Mouse (Mus musculus) MEL-GATA-1-ER (cell line): ENCODE data around the gene Pgrmc2.

Experiments
- DNase-seq: peaks from one replicate; pipeline ENCODE4 v3.0.0-alpha.2; 2012; ENCODE audit warnings: low read depth; ENCODE audit errors: extremely low read depth

Pgrmc2 gene

DNA sequence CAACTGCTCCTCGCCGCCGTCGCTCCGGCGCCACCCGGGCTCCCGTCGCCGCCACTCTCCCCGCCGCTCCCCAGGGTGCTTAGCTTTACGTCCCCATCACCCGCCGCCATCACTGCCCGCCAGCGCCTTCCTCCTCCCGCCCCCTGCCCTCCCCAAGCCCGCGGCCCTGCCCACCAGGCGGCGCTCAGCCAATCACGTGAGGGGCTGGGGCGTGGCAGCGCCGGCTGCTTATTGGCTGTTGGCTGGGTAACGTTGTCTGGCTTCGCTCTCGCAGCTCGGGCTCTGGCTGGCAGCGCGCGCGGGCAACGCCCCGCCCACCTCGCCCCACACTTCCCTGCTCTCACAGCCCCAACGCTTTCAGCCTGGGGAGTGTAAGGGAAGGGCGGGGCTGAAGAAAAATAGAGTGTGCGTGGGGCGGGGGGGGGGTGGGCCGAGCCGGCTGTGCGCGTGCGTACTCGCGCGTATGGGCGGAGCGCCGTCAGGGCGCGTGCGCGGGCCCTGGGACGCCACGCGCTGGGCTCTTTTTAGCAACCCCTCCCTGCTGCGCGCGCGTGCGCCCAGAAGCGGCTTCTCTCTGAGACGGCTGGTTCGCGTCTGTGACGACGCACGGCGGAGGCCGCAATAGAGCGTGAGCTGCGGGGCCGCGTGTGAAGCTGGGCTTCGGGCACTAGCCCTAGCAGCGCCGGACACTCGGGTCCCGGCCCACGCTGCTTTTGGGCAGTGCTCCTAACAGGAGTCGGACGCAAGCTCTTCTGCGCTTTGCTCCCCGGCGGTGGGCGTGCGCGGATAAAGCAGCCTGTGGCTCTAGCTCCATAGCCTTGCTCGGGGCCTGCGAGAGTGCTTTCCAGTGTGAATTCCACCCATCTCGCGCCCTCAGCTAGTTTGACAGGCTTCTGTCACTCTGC, at the start of gene Pgrmc2:
Gene Pgrmc2 (minus strand): TSS at position 162 of the 905 bp plus-strand sequence.
- DNase-seq, result peak; percentile 94

DNA sequence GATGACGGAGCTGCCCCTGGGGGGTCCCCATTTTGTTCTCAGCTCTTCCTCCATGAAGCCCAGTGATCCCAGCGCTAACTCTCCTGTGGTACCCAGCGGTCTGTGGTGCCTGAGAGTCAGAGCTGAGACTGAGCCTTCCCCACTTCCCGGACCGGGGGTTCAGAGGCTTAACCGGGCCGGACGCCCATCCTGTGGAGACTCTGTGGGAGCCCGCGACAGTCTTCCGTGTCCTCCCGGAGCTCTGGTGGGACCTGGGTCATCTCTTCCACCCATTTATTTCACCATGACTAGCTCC, 41.1 kb upstream of the Pgrmc2 start:
- DNase-seq, result no peak

DNA sequence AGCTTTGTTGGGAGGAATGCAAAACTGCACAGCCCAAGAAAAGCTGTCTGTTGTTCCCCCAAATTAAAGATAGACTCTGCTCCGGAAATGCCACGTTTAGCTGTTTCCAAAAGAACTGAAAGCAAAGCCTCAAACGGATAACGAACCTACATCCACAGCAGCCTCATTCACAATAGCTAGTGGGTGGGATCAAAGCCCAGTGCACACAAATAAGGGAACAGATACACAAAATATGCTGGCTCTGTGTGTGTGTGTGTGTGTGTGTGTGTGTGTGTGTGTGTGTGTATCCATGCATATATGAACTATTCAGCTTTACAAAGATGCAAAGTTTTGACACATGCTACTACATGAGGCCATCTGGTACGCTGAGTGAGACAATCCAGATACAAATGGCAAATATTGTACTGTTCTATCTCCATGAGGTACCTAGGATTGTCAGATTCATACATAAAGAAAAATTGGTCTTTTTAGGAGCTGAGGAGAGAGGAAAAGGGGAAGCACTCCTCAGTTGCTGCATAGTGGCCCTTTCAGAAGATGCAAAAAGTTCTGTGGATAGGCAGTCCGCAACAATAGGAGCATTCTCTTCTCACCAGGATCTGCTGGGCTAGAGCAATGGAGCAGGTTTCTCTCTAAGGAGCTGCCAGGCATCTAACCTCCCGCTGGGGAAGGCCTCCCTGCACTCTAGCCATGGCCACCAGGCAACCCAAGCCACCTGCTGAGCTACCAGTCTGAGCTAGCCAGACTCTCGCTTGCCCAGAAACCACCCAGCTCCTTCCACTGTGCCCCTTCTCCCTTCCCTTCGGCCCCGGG, 40.5 kb upstream of the Pgrmc2 start:
- DNase-seq, result no peak

DNA sequence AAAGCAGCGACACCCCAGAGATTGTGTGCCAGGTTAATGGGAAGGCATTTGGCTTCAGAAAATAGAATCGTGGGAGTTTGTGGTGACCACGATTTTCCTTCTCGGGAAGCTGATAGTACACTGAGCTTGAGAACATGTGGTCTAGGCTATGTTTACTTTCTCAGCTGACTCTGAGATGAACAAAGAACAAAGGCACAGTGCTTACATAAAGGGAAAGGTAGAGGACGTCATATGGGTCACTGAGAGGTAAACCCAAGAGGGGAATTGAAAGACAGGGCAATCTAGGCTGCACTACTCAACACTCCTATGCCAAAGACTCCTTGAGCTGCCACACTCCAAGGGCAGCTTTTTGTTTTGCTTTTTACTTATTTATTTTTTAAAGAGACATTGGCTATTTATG, 35.3 kb upstream of the Pgrmc2 start:
- DNase-seq, result no peak

DNA sequence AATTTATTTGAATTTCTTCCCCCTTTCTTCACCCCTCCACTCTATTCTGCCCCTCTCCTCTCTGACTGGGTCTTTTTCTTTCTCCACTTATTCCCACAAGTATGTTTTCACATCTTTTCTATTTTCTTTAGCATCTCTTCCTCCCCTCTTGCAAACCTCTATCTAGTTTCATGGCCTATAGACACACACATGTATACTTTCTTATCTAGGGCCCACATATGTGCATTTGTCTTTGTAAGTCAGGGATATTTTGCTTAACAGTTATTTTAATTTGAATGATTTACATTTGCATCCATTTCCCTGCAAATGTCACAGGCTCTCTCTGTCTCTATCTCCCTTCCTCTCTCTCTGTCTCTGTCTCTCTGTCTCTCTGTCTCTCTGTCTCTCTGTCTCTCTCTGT, 34.6 kb upstream of the Pgrmc2 start:
- no peak for DNase-seq

DNA sequence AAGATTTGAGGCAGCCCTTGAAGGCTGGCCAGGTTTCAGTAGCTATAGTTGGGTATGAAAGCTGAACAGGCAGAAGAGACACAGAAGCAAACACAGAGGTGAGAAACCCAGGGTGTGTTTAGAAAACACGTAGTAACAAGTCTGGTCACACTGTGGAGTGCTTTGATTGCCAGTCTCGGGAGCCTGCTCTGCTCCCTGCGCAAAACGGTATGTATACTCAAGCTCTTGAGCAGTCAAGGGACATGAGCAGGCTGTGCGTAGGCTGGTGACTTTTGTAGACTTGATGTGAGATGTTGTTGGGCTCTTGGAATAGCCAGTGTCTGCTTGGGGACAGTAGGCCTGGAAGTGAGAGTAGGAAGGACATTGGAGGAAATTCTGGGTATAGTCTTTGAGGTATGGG, 30.3 kb upstream of the Pgrmc2 start:
- DNase-seq, result no peak

DNA sequence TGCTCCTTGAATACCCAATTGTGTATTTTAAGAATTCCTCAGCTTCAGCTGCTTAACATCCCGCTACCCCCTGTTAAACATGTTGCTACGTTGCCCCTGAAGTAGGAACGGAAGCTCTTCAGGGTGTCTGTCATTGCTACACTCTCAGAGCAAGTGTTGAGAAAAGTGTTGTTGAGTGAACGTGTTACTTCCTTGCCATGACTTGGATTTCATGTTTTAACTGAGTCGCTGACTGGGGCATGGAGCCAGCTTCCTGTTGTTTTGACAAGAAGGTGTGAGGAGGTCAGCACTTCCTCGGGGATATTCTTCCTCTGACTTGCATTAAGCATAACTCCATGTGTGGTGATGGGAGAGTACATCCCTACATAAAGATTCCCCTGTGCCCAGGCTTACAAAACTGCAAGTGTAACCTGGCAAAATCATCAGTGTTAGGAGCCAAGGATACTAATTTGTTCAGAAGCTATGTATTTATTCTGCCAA, 25.5 kb upstream of the Pgrmc2 start:
- no peak for DNase-seq

DNA sequence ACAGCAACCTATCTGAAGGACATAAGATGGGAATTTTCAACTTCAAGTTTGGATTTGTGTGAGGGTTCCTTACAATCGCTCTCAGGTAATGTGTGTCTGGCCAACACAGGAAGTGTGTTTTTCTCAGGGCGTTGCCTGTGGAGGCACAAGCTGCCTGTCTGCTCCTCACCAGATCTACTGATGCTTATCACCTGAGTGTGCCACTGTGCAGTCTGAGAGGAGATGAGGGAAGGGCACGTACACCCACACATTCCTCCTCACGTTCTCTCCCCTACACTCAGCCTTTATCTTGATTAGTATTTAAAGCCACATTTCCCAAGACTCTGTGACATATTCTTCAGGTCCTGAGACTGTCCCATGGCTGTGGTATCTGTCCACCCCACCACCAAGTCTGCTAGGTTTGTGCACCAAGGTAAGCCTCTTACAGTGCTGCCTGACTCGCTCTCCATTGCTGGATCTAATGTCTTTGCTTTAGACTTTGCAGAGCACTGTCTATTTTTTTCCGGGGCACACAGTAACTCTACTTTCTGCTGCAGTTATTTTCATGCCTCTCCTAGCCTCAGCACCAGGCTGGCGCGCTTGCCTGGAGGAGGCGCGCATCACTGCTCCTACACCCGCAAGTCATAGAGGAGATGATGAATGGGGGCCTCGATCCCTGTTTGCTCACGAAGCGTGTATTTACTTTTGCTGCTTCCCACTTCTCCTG, 24.9 kb upstream of the Pgrmc2 start:
- DNase-seq, result no peak

DNA sequence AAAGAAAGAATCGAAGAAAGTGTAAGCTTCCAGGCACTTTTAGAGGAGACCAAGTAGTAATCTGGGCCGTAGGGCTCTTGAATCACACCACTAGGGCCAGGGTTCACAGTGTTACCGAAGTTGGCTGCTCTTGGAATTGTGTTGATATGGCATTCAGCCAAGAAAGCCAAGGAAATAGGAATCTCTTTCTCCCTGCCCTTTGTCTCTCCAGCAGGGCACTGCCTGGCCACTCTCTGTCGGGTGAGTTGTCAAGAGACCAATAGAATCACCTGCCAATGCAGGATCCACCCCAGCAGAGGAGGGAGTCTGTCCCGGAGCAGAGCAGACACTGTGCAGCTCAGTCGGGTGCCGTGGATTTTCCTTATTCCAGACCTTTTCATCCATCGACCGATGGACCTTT, 19.1 kb upstream of the Pgrmc2 start:
- DNase-seq, result no peak

DNA sequence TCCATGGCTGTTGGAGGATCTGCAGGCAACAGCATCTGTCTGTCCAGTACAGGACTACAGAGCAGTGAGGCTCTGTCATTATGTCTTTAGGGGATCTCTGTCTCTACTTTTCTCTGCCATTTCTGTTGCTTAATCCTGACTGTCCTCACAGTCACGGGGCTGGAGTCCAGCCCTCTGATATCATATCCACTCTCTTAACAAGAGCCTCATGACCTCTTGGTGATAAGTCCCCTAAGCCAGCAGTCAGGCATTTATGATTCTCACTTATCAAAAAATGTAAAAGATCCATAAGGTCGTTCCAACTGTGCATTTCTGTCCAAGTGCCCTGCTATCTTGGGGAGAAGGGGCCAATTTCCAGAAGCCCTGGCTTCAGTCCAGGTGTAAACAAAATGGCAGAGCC, 17.3 kb upstream of the Pgrmc2 start:
- no peak for DNase-seq

DNA sequence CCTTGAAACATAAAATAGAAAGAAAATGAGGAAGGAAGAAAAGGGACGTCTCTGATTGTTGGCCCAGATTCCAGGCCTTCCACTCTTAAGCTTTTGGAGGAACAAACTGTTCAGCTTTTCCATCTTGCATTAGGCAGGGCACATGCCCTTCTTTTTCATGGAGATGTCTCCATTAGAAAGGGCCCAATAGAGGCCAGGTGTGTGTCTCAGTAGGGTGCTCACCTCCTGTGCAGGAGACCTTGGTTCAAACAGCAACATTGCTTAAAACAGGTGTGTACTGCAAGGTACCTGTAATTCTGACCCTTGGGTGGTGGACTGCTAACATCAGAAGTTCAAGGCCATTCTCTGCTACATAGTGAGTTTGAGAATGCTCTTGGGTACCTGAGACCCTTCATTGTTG, 16.8 kb upstream of the Pgrmc2 start:
- no peak for DNase-seq

DNA sequence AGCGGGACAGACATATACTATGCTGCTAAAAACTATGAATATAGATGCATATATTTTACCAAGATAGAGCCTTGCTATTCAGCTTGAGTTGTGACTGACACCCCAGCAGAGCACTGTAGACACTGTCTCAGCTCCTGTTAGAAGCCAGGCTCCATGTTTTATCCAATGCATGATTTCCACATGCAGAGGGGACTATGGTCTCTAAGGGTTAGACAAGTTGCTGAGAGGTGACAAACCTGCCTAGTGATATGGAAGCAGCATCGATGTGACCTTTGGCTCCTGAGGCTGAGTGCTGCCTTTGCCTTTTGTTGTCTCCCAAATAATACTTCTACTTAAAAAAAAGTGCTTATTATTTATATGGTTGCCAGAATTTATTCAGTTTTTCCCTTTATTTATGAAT, 10.4 kb upstream of the Pgrmc2 start:
- DNase-seq, result no peak

DNA sequence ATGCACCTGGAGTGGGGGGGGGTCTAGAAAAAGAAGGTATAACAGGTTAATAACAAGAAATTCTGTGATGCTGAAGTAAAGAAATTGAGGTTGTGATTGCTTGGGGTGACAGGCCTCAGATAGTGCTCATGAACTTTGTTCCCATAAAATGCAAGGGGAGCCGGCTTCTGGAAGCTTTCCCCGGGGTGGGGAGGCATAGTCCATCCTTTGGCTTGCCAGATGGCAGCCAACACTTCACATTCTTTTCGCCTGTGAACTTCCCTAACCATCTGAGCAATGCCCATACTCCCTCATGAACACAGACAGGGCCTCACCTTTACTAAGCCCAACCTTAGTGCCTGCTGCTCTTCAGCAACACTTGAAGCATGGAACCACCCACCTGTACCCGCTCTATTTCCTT, 9.5 kb upstream of the Pgrmc2 start:
- DNase-seq, result no peak

DNA sequence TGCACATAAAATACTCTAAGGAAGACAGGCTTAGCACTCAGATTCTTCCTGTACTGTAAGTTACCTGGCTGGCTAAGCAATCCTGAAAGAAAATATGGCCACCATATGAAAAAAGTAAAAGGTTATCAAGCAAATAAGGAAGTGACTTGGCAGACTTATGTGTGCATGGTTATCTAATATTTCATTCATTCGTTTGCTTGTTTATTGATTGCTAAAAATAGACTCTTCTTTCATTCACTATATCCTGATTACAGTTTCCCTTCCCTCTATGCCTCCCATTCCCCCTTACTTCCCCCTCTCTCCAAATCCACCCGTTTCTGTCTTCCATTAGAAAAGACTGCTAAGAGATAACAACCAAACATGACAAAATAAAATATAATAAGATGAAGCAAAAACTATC, 8.0 kb upstream of the Pgrmc2 start:
- peak; percentile 34 for DNase-seq

DNA sequence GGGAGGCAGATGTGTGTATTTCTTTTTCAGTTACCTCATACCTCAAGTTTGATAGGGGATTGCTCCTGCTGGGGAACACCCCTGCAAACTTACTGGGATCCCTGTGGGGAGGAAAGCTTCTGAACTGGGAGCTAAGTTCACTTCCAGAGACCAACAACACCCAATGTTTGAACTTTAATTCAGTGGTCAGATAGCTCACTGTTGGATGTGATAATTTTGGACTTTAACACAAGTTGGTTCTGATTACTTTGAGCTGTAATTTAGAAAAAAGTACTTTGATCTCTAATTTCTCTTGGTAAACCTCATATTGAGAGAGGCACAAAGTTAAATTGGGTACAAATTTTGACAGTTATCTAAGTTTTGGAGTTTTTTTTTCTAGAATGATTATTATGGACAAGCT, 4.2 kb upstream of the Pgrmc2 start:
- no peak for DNase-seq

DNA sequence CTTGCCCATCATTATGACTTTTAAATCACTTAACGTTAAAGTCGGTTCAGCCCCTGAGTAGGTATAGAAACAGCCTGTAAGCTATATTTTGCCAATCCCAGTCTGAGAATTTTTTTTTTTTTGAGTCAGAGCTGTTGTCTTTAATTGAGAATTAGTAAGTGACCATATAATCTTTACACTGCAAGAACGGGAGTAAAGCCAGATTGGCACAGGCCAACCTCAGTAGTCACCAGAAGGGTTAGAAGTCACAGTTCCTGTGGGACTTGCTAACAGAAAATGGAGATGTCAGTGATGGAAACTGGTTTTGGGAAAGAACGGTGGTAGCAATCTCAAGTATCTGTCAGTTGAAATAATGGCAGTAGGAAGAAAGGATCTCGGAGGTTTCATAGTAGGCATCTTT, 1.6 kb upstream of the Pgrmc2 start:
- no peak for DNase-seq

DNA sequence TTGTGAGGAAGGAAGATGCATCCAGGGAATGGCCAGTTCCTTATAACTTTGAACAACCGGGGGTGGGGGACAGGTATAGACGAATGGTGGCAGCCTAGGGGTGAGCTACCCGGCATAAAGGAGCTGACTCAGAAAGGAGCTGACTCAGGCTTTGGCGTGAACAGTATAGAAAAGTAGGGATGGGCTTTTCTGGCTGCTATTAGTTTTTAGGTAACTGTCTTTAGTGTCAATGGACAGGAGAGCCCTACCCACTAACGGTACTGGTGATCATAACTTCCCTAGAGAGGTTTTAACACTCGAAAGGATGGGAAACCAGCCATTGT, 905 bp upstream of the Pgrmc2 start:
- peak; percentile 37 for DNase-seq

DNA sequence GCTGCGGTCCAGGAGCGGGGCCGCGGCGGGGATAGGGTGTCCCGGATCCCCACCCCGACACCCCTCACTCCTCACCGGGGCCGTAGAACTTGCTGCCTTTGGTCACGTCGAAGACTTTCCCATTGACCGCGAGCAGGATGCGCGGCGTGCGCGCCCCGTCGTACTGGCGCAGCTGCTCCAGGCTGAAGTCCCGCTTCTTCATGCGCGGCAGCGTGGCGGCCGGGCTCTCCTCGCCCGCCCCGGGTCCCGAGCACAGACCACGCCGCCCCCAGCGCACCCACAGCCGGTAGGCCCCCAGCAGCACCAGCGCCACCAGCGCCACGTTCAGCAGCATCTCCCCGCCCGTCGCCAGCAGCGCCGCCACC, 344 bp downstream of the Pgrmc2 start:
- DNase-seq, result no peak

DNA sequence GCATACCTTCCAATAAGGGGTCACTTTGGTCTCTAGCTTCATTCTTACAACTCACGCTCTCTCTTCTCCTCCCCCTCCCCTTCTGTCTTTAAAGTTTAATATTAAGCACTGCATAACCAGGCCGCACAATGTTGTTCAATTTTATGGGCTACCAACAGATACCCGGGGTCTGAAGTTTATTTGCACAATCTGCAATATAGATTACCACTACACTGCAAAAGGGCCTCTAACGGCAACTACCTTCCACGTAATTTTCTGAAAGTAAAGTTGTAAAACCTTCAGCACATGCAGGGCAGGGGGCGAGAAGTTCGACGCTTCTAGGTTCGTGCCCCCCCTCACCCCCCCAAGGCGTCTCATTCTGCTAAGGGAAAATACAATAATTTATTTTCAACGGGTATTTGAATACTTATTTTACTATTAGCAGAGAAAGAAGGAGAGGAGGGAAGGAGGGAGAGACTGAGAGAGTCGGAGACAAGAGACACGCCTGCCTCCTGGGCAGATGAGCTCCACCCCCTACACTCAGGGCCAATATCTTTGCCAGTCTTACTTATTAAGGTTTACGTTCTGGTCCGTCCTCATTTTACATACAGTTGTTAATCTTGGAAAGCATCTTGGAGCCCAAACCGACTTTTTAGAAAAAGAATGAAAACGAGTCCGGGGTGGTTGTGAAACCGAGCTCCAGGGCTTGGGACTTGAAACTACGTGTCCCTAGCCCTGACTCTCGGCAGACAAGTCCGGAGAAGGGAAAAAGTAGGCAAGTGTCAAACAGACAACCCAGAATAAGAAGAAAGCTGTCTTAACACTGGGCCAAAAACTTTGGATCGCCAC, 1.2 kb downstream of the Pgrmc2 start:
- DNase-seq, result peak; percentile 65

DNA sequence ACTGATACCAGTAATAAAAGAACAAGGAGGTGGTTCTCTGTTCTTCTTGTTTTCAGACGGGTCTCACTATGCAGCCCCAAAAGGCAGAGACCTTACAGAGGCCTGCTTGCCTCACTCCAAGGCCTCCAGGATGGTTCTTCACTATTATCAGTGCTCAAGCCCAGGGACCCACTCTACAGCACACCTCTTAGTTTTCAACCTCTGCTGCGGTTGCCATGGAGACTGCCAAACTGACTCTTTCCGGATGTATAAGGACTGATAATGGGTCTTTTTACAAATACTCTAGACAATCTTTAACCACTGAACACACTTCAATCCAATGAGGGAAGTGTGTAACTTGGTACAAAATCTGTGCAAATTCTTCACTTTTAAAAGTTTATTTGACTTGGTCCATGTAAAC, 2.1 kb downstream of the Pgrmc2 start:
- peak; percentile 47 for DNase-seq

DNA sequence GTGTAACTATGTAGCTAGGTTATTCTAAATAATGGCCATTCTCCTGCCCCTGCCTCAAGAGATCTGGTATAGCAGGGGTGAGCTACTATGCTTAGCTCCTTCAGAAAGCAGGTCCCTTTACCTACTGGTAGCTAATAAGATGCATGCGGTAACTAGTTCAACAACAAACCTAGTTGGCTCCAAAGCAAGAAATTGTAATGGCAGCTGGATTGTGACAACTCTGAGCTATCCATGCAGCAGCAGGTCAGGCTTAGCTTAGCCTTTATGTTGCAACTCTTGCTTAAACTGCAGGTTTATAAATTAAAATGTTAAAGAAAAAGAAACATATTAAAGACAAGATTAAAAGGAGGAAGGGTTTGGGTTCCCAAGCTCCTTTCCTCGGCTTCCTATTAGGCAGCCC, 4.2 kb downstream of the Pgrmc2 start:
- DNase-seq, result no peak
